29 mouse cellular contexts compared by ENCODE assay signal in the genomic region with DNA sequence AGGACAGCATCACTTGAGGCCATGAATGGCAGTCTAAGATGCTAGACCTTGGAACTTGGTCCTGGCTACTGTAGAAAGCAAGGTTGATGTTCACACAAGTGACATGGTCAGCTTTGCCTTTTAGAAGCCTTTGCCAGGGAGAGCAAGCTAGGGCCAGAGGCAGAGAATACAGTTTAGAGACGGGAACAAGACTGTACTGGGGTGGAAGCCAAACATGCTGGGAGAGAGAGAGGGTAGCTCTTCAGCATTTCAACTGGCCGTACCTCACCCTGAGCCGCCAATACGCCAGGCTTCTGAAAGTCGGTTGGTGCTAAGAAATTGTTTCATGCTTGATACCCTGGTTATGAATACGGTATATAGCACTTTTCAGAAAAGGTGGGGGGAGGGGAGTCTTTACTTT.
A peak's percentile ranks its signal among the peaks of the same experiment; 100 is the strongest.
DNase-seq lines count a peak whose midpoint lies in the region; ATAC-seq lines count a peak whose summit lies in the region.
"Had no signal": no experiment of that assay in that cellular context is flagged by ENCODE, and none has a peak within 500 bp of the region (broad histone marks: within the 10 kb centered on the region; RNA-seq: fewer than 3 reads in every experiment).

No protein-coding gene starts in this region.

- H3K9ac ChIP-seq in hindbrain, embryonic 16.5 days (ENCODE audit: low read depth, low read length) = no peak overlapping the region
- H3K9ac ChIP-seq in hindbrain, embryonic 14.5 days = no peak overlapping the region
- H3K9ac ChIP-seq in midbrain, embryonic 13.5 days (replicated peaks) = no peak overlapping the region
- no peak overlapping the region for H3K9ac ChIP-seq in neural tube, embryonic 15.5 days (replicated peaks)
- H3K9ac ChIP-seq: forebrain, embryonic 12.5 days; forebrain, embryonic 15.5 days; heart, embryonic 15.5 days had no signal

- H3K36me3 ChIP-seq in hindbrain, embryonic 16.5 days (ENCODE audit: control insufficient read depth, insufficient read depth, low read length) = no peaks in the 10 kb centered on the region
- peaks cover 23% of the 10 kb centered on the region for H3K36me3 ChIP-seq in hindbrain, embryonic 14.5 days (replicated peaks; ENCODE audit: control insufficient read depth, insufficient read depth)
- peaks cover 44% of the 10 kb centered on the region for H3K36me3 ChIP-seq in midbrain, embryonic 13.5 days
- peaks cover 66% of the 10 kb centered on the region for H3K36me3 ChIP-seq in midbrain, embryonic 10.5 days
- 0 out of 2 replicates have a peak, but pooled peaks cover 7% of the 10 kb centered on the region for H3K36me3 ChIP-seq in neural tube, embryonic 15.5 days
- H3K36me3 ChIP-seq: G1E had no signal

- 71% methylated on average over 6 of the region's 6 CpGs for WGBS in hindbrain, embryonic 16.5 days
- WGBS in hindbrain, embryonic 14.5 days = 80% methylated on average over 6 of the region's 6 CpGs
- 92% methylated on average over 6 of the region's 6 CpGs for WGBS in midbrain, embryonic 13.5 days
- 93% methylated on average over 6 of the region's 6 CpGs for WGBS in midbrain, embryonic 10.5 days
- WGBS in neural tube, embryonic 15.5 days = 78% methylated on average over 6 of the region's 6 CpGs

- peak; percentile 67 to 75 for DNase-seq in cerebellum, postnatal 10 days
- DNase-seq in cerebellum, adult 11-12 months = no peak
- no peak for DNase-seq in hindbrain, embryonic 14.5 days (ENCODE audit: low spot score)
- DNase-seq in midbrain, embryonic 10.5 days (ENCODE audit: low spot score) = no peak
- no peak for DNase-seq in neural tube, embryonic 10.5 days (ENCODE audit: extremely low spot score, low spot score)
- DNase-seq: adrenal gland, postnatal 10 days; adrenal gland, postnatal 36 days; B cell, adult 2 months; cerebellum, adult 11 months; cerebellum, adult 9-11 months; embryo, embryonic 11 days; gastrocnemius, postnatal 25 days; heart, adult 18-20 months; heart, postnatal 10 days; heart, postnatal 36 days had no signal

- H3K27ac ChIP-seq in hindbrain, embryonic 16.5 days (ENCODE audit: low read depth, low read length) = no peak overlapping the region
- H3K27ac ChIP-seq in hindbrain, embryonic 14.5 days = no peak overlapping the region
- peak overlapping the region; percentile 30; the same call in 1 of the 2 replicates for H3K27ac ChIP-seq in midbrain, embryonic 13.5 days
- H3K27ac ChIP-seq in midbrain, embryonic 10.5 days (replicated peaks) = no peak overlapping the region
- H3K27ac ChIP-seq in neural tube, embryonic 15.5 days (replicated peaks) = 0 out of 2 replicates have a peak overlapping the region, but pooled peaks have one; percentile 37

- no peaks in the 10 kb centered on the region for H3K9me3 ChIP-seq in hindbrain, embryonic 16.5 days (ENCODE audit: control insufficient read depth, low read length)
- no peaks in the 10 kb centered on the region for H3K9me3 ChIP-seq in hindbrain, embryonic 14.5 days (ENCODE audit: control insufficient read depth, low read length)
- H3K9me3 ChIP-seq in midbrain, embryonic 13.5 days = no peaks in the 10 kb centered on the region
- no peaks in the 10 kb centered on the region for H3K9me3 ChIP-seq in midbrain, embryonic 10.5 days (replicated peaks)
- H3K9me3 ChIP-seq in neural tube, embryonic 15.5 days (replicated peaks) = no peaks in the 10 kb centered on the region
- H3K9me3 ChIP-seq: embryonic facial prominence, embryonic 10.5 days; embryonic facial prominence, embryonic 13.5 days; forebrain, embryonic 12.5 days; forebrain, embryonic 15.5 days; heart, embryonic 12.5 days; heart, embryonic 15.5 days had no signal

- ATAC-seq in hindbrain, embryonic 16.5 days = peak; percentile 26; the same call in 1 of the 2 replicates
- ATAC-seq in hindbrain, embryonic 14.5 days (ENCODE audit: low FRiP score) = no peak
- no peak for ATAC-seq in midbrain, embryonic 13.5 days
- no peak for ATAC-seq in neural tube, embryonic 15.5 days (ENCODE audit: low FRiP score)
- ATAC-seq: forebrain, embryonic 15.5 days; intestine, postnatal 0 days; Patski had no signal

- H3K4me1 ChIP-seq in hindbrain, embryonic 16.5 days (ENCODE audit: control insufficient read depth, insufficient read depth, low read depth, low read length) = peaks cover 17% of the 10 kb centered on the region
- peaks cover 25% of the 10 kb centered on the region for H3K4me1 ChIP-seq in hindbrain, embryonic 14.5 days (replicated peaks; ENCODE audit: control insufficient read depth, insufficient read depth, low read length)
- peaks cover 49% of the 10 kb centered on the region for H3K4me1 ChIP-seq in midbrain, embryonic 13.5 days (replicated peaks)
- H3K4me1 ChIP-seq in midbrain, embryonic 10.5 days = peaks cover 50% of the 10 kb centered on the region
- H3K4me1 ChIP-seq in neural tube, embryonic 15.5 days = peaks cover 58% of the 10 kb centered on the region

- no peak overlapping the region for H3K4me2 ChIP-seq in hindbrain, embryonic 16.5 days (ENCODE audit: low read length)
- H3K4me2 ChIP-seq in hindbrain, embryonic 14.5 days (replicated peaks) = no peak overlapping the region
- H3K4me2 ChIP-seq in midbrain, embryonic 13.5 days (replicated peaks) = no peak overlapping the region
- no peak overlapping the region for H3K4me2 ChIP-seq in neural tube, embryonic 15.5 days
- H3K4me2 ChIP-seq: embryonic facial prominence, embryonic 13.5 days; forebrain, embryonic 12.5 days; forebrain, embryonic 15.5 days; heart, embryonic 12.5 days; heart, embryonic 15.5 days had no signal

- no peaks in the 10 kb centered on the region for H3K27me3 ChIP-seq in hindbrain, embryonic 16.5 days (replicated peaks; ENCODE audit: control insufficient read depth, insufficient read depth, low read length)
- H3K27me3 ChIP-seq in hindbrain, embryonic 14.5 days (ENCODE audit: control insufficient read depth, insufficient read depth, low read length) = no peaks in the 10 kb centered on the region
- H3K27me3 ChIP-seq in midbrain, embryonic 13.5 days = no peaks in the 10 kb centered on the region
- no peaks in the 10 kb centered on the region; the same call in 1 of the 2 replicates for H3K27me3 ChIP-seq in midbrain, embryonic 10.5 days (ENCODE audit: low read depth, poor library complexity, severe bottlenecking)
- H3K27me3 ChIP-seq in neural tube, embryonic 15.5 days (replicated peaks) = no peaks in the 10 kb centered on the region
- H3K27me3 ChIP-seq: CH12.LX; embryonic facial prominence, embryonic 13.5 days; forebrain, embryonic 12.5 days; forebrain, embryonic 15.5 days; heart, embryonic 12.5 days; heart, embryonic 15.5 days; Patski had no signal

- H3K4me3 ChIP-seq in hindbrain, embryonic 16.5 days (ENCODE audit: low read length) = no peak overlapping the region
- no peak overlapping the region for H3K4me3 ChIP-seq in hindbrain, embryonic 14.5 days (replicated peaks; ENCODE audit: low read length)
- H3K4me3 ChIP-seq in midbrain, embryonic 13.5 days (replicated peaks) = no peak overlapping the region
- H3K4me3 ChIP-seq in midbrain, embryonic 10.5 days = no peak overlapping the region
- H3K4me3 ChIP-seq in neural tube, embryonic 15.5 days (replicated peaks) = no peak overlapping the region
- H3K4me3 ChIP-seq: embryonic facial prominence, embryonic 10.5 days; embryonic facial prominence, embryonic 13.5 days; erythroblast, embryonic 14.5 days; forebrain, embryonic 12.5 days; forebrain, embryonic 15.5 days; heart, embryonic 12.5 days; heart, embryonic 15.5 days had no signal

Comparison
In these comparisons a context has a peak if more than half of its experiments do, and no peak if none do; other contexts are left out.
1. DNase-seq: peak in cerebellum, postnatal 10 days (2 of 2); none in cerebellum, adult 11-12 months (single experiment), hindbrain, embryonic 14.5 days (single experiment), midbrain, embryonic 10.5 days (single experiment) and neural tube, embryonic 10.5 days (single experiment).
2. H3K27ac ChIP-seq: peak in midbrain, embryonic 13.5 days (single experiment) and neural tube, embryonic 15.5 days (single experiment); none in hindbrain, embryonic 16.5 days (single experiment), hindbrain, embryonic 14.5 days (single experiment) and midbrain, embryonic 10.5 days (single experiment).